Mouse (Mus musculus): ENCODE measurements around the gene Rhox3a. TPM values are rescaled to one million over a fixed set of nuclear protein-coding genes. Genes with fewer than 3 reads are reported as not detected.
"Not testable (repeated sequence)": the region's sequence is repeated elsewhere in the genome, so short reads cannot be mapped to it uniquely, and the experiment has no call there.

Rhox3a gene
- not detected in 2 replicates for polyA plus RNA-seq (2012; rRNA removed)

DNA sequence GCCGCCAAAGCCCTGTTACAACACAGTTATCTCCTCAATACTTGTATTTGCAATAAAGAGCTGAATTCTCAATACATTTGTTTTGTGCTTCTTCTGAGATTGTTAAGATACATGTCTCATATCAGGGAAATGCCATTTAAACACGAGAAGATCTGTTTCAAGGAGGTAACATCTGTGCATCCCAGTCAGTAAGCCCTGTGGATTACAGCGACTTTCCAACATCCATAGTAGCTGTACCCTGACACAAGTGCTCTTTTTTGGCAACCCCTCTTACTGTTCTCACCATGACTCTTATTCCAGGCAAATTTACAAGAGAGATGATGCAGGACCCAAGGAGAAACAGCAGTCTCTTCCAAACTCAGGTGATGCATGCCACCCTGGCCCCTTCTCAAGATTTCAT lies at the start of gene Rhox3a:
TSS of gene Rhox3a (plus strand) at position 301 of the 400 bp plus-strand sequence.
- not testable (repeated sequence) for H3K4me1 ChIP-seq (ENCODE audit: control insufficient read depth, insufficient read depth, low read length); H3K4me3 ChIP-seq (replicated peaks; ENCODE audit: insufficient read depth, low read depth, low read length); H3K27ac ChIP-seq (ENCODE audit: insufficient read depth, low read length); DNase-seq; H3K27me3 ChIP-seq (ENCODE audit: control insufficient read depth, insufficient read depth, low read length)
- whole genome bisulfite sequencing, result 100% methylated on average over 1 of the region's 3 CpGs

- no peak for TF ChIP-seq CTCF (IDR thresholded peaks at IDR 0.05; ENCODE audit: borderline replicate concordance, insufficient read depth, low read depth, low read length)
- no peak for DNase-seq
- H3K4me1 ChIP-seq (ENCODE audit: control insufficient read depth, insufficient read depth, low read length), result no peaks in the 10 kb centered on the region
- WGBS, result 85% methylated on average over 10 of the region's 10 CpGs
- no peak within 1 kb of the TSS for H3K27ac ChIP-seq (ENCODE audit: insufficient read depth, low read length)
- no peak within 1 kb of the TSS for H3K4me3 ChIP-seq (replicated peaks; ENCODE audit: insufficient read depth, low read depth, low read length)
- no peaks in the 10 kb centered on the region for H3K27me3 ChIP-seq (ENCODE audit: control insufficient read depth, insufficient read depth, low read length)
Observed at GRCm38 (mm10) chrX:37210941-37211340, 38.8 kb upstream of the Rhox3a start, which contains the start of gene Gm9. Gm9 (minus strand) TSS chrX:37211041.

GRCm38 (mm10) chrX:37222158-37222557 lies 27.6 kb upstream of the Rhox3a start, which contains the start of gene Rhox1:
Rhox1 (minus strand) TSS chrX:37222258.
- H3K27me3 ChIP-seq (ENCODE audit: control insufficient read depth, insufficient read depth, low read length); H3K4me1 ChIP-seq (ENCODE audit: control insufficient read depth, insufficient read depth, low read length); DNase-seq; H3K27ac ChIP-seq (ENCODE audit: insufficient read depth, low read length); H3K4me3 ChIP-seq (replicated peaks; ENCODE audit: insufficient read depth, low read depth, low read length): not testable (repeated sequence)
- 58% methylated on average over 1 of the region's 1 CpGs for WGBS

GRCm38 (mm10) chrX:37244676-37245075 lies 5.0 kb upstream of the Rhox3a start, which contains the start of gene Rhox2a:
Rhox2a (plus strand) TSS chrX:37244976.
- not testable (repeated sequence) for H3K27me3 ChIP-seq (ENCODE audit: control insufficient read depth, insufficient read depth, low read length); H3K4me1 ChIP-seq (ENCODE audit: control insufficient read depth, insufficient read depth, low read length); H3K27ac ChIP-seq (ENCODE audit: insufficient read depth, low read length); H3K4me3 ChIP-seq (replicated peaks; ENCODE audit: insufficient read depth, low read depth, low read length); DNase-seq
- no CpG with 5 or more reads among the region's 9 CpGs for WGBS

DNA sequence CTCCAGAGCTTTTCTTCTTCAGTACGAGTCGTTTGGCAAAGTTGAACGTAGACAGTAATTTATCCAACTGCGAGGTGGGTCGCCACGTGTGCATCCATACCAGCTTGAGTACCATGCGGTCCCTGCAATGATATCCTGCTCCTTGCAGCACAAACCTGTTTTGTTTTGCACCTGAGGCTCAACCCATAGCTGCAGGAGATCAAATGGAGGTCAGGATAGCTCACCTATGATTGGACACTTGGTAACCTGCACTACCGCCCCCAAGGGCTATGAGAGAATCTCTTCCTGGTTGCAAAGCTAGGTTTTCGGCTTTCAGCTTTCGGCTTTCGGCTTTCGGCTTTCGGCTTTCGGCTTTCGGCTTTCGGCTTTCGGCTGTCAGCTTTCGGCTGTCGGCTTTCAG lies 15.3 kb downstream of the Rhox3a start, which contains the start of gene Rhox4a:
TSS of gene Rhox4a (plus strand) at position 301 of the 400 bp plus-strand sequence.
- H3K27me3 ChIP-seq (ENCODE audit: control insufficient read depth, insufficient read depth, low read length); H3K4me3 ChIP-seq (replicated peaks; ENCODE audit: insufficient read depth, low read depth, low read length); DNase-seq; H3K27ac ChIP-seq (ENCODE audit: insufficient read depth, low read length); H3K4me1 ChIP-seq (ENCODE audit: control insufficient read depth, insufficient read depth, low read length): not testable (repeated sequence)
- 92% methylated on average over 10 of the region's 19 CpGs for WGBS

Other genes starting within 250 kb of the Rhox3a start
- not detected in 2 replicates for gene Sowahd, start 201.1 kb upstream of the Rhox3a start, polyA plus RNA-seq (2012; rRNA removed)
- gene Rpl39, start 164.5 kb upstream of the Rhox3a start, polyA plus RNA-seq (2012; rRNA removed), result 240 and 243 TPM in 2 replicates
- 38.1 and 40.1 TPM in 2 replicates for gene Upf3b, start 139.6 kb upstream of the Rhox3a start, polyA plus RNA-seq (2012; rRNA removed)
- gene Nkap, start 123.1 kb upstream of the Rhox3a start, polyA plus RNA-seq (2012; rRNA removed), result 6.1 TPM in 2 replicates
- 0.05 and 0.22 TPM in 2 replicates for gene Akap14, start 81.1 kb upstream of the Rhox3a start, polyA plus RNA-seq (2012; rRNA removed)
- gene Ndufa1, start 58.8 kb upstream of the Rhox3a start, polyA plus RNA-seq (2012; rRNA removed), result 567 TPM in 2 replicates
- gene Rnf113a1, start 58.7 kb upstream of the Rhox3a start, polyA plus RNA-seq (2012; rRNA removed), result 8.3 and 9.5 TPM in 2 replicates
- not detected in 2 replicates for gene Gm9, start 38.9 kb upstream of the Rhox3a start, polyA plus RNA-seq (2012; rRNA removed)
- gene Rhox1, start 27.7 kb upstream of the Rhox3a start, polyA plus RNA-seq (2012; rRNA removed), result not detected in 2 replicates
- gene Rhox2a, start 4.9 kb upstream of the Rhox3a start, polyA plus RNA-seq (2012; rRNA removed), result not detected in 2 replicates
- not detected in 2 replicates for gene Rhox4a, start 15.4 kb downstream of the Rhox3a start, polyA plus RNA-seq (2012; rRNA removed)
- gene Rhox3a2, start 130.1 kb downstream of the Rhox3a start, polyA plus RNA-seq (2012; rRNA removed), result not detected in 2 replicates
- not detected in 2 replicates for gene Rhox4a2, start 140.9 kb downstream of the Rhox3a start, polyA plus RNA-seq (2012; rRNA removed)
- not detected in 2 replicates for gene Rhox2b, start 162.1 kb downstream of the Rhox3a start, polyA plus RNA-seq (2012; rRNA removed)
- gene Rhox4b, start 182.6 kb downstream of the Rhox3a start, polyA plus RNA-seq (2012; rRNA removed), result not detected in 2 replicates
- not detected in 2 replicates for gene Rhox2c, start 203.8 kb downstream of the Rhox3a start, polyA plus RNA-seq (2012; rRNA removed)
- gene Rhox3c, start 208.7 kb downstream of the Rhox3a start, polyA plus RNA-seq (2012; rRNA removed), result not detected in 2 replicates
- not detected in 2 replicates for gene Rhox4c, start 230.4 kb downstream of the Rhox3a start, polyA plus RNA-seq (2012; rRNA removed)
- not detected in 2 replicates for gene Rhox2d, start 243.5 kb downstream of the Rhox3a start, polyA plus RNA-seq (2012; rRNA removed)